Mouse (Mus musculus) ES-E14 (cell line): Measurements from ENCODE around the gene Pigh.

Experiments
- CHD2 ChIP-seq: IDR thresholded peaks from 2 replicates; pipeline ENCODE4 v1.6.1; 2014; ENCODE audit warnings: mild to moderate bottlenecking, low read depth, low read length, inconsistent platforms
- MAFK ChIP-seq: IDR thresholded peaks from 2 replicates; pipeline ENCODE4 v1.6.1; 2014; ENCODE audit warnings: mild to moderate bottlenecking, low read depth, low read length, inconsistent platforms; ENCODE audit not compliant: insufficient read depth
- ZC3H11A ChIP-seq: IDR thresholded peaks from 2 replicates; pipeline ENCODE4 v1.6.1; 2012; ENCODE audit warnings: low read depth, mild to moderate bottlenecking, inconsistent platforms, low read length, borderline replicate concordance
- ZNF384 ChIP-seq: IDR thresholded peaks from 2 replicates; pipeline ENCODE4 v1.6.1; 2012; ENCODE audit warnings: low read depth, low read length, inconsistent platforms

- TF ChIP-seq MAFK (no peak), ZNF384 (no peak), CHD2 (no peak), ZC3H11A (no peak)
Measured at GRCm38 (mm10) chr12:79069916-79070315, 19.5 kb downstream of the Pigh start.
